In genomic region chr17:68923271-68923670, GRCm38 (mm10) we compare ENCODE assay signal across 22 mouse cellular contexts.
DNase-seq lines count a peak whose midpoint lies in the region; ATAC-seq lines count a peak whose summit lies in the region.
"Had no signal": no experiment of that assay in that cellular context is flagged by ENCODE, and none has a peak within 500 bp of the region (broad histone marks: within the 10 kb centered on the region; RNA-seq: fewer than 3 reads in every experiment).

No protein-coding gene starts in this region.

- H3K27ac ChIP-seq in kidney, embryonic 14.5 days (ENCODE audit: low read depth, low read length) = no peak overlapping the region
- H3K27ac ChIP-seq: embryonic facial prominence, embryonic 12.5 days; embryonic facial prominence, embryonic 15.5 days; heart, adult 2 months; heart, embryonic 10.5 days; heart, embryonic 13.5 days; hindbrain, embryonic 12.5 days; hindbrain, embryonic 15.5 days had no signal

- no peaks in the 10 kb centered on the region for H3K36me3 ChIP-seq in kidney, embryonic 14.5 days (ENCODE audit: control insufficient read depth, insufficient read depth, low read length)
- H3K36me3 ChIP-seq: embryonic facial prominence, embryonic 12.5 days; embryonic facial prominence, embryonic 15.5 days; heart, embryonic 10.5 days; heart, embryonic 13.5 days; hindbrain, embryonic 12.5 days; hindbrain, embryonic 15.5 days had no signal

- no peak for ATAC-seq in kidney, embryonic 14.5 days (ENCODE audit: low FRiP score, low TSS enrichment)
- ATAC-seq in megakaryocyte, adult 5-6 weeks (ENCODE audit: poor library complexity, severe bottlenecking) = no peak
- ATAC-seq: CD4-positive, CD25-positive, alpha-beta regulatory T cell, adult 4 months; forebrain, embryonic 14.5 days; forebrain, postnatal 0 days; intestine, postnatal 0 days had no signal

- H3K27me3 ChIP-seq in kidney, embryonic 14.5 days (ENCODE audit: control insufficient read depth, insufficient read depth, low read length) = no peaks in the 10 kb centered on the region
- H3K27me3 ChIP-seq: embryonic facial prominence, embryonic 12.5 days; embryonic facial prominence, embryonic 15.5 days; heart, embryonic 13.5 days; hindbrain, embryonic 12.5 days; hindbrain, embryonic 15.5 days had no signal

- H3K4me2 ChIP-seq in kidney, embryonic 14.5 days (replicated peaks; ENCODE audit: low read depth, low read length) = no peak overlapping the region
- H3K4me2 ChIP-seq: embryonic facial prominence, embryonic 12.5 days; embryonic facial prominence, embryonic 15.5 days; heart, embryonic 13.5 days; hindbrain, embryonic 12.5 days; hindbrain, embryonic 15.5 days had no signal

- H3K9ac ChIP-seq in kidney, embryonic 14.5 days (ENCODE audit: low read depth, low read length) = no peak overlapping the region
- H3K9ac ChIP-seq: embryonic facial prominence, embryonic 12.5 days; embryonic facial prominence, embryonic 15.5 days; forebrain, postnatal 0 days; heart, embryonic 13.5 days; hindbrain, embryonic 12.5 days; hindbrain, embryonic 15.5 days had no signal

- no peaks in the 10 kb centered on the region for H3K9me3 ChIP-seq in kidney, embryonic 14.5 days (ENCODE audit: control insufficient read depth, low read length)
- H3K9me3 ChIP-seq: embryonic facial prominence, embryonic 12.5 days; embryonic facial prominence, embryonic 15.5 days; heart, embryonic 10.5 days; heart, embryonic 13.5 days; hindbrain, embryonic 12.5 days; hindbrain, embryonic 15.5 days had no signal

- H3K4me3 ChIP-seq in kidney, embryonic 14.5 days (ENCODE audit: low read length) = no peak overlapping the region
- H3K4me3 ChIP-seq: embryonic facial prominence, embryonic 12.5 days; embryonic facial prominence, embryonic 15.5 days; heart, adult 2 months; heart, embryonic 10.5 days; heart, embryonic 13.5 days; hindbrain, embryonic 12.5 days; hindbrain, embryonic 15.5 days had no signal

- WGBS in kidney, embryonic 14.5 days = 76% methylated on average over 5 of the region's 5 CpGs

- DNase-seq in adrenal gland, adult 2 months = peak; percentile 47
- peak; percentile 32 for DNase-seq in adrenal gland, adult 8-10 months
- DNase-seq in adrenal gland, postnatal 25 days = peak; percentile 7
- DNase-seq in right cerebral cortex, adult 18-20 months = no peak
- DNase-seq: cerebellum, adult 11 months; cerebellum, adult 2 months; cerebellum, adult 9-11 months; cerebellum, postnatal 25 days; gastrocnemius, postnatal 25 days; heart, adult 2 months had no signal

- no peaks in the 10 kb centered on the region for H3K4me1 ChIP-seq in kidney, embryonic 14.5 days (ENCODE audit: control insufficient read depth, insufficient read depth, low read length)
- H3K4me1 ChIP-seq: embryonic facial prominence, embryonic 15.5 days; hindbrain, embryonic 12.5 days; hindbrain, embryonic 15.5 days had no signal
